In genomic region chr6:47830104-47831078, GRCm38 (mm10) we compare ENCODE assay signal across 8 mouse cellular contexts. TPM values are rescaled to one million over a fixed set of nuclear protein-coding genes. Genes with fewer than 3 reads are reported as not detected.
DNase-seq lines count a peak whose midpoint lies in the region; ATAC-seq and TF ChIP-seq lines count a peak whose summit lies in the region.

TSS of gene Zfp786 (minus strand) at chr6:47830867.

- peak within 1 kb of the TSS; percentile 81 for H3K9ac ChIP-seq in intestine, postnatal 0 days (ENCODE audit: low read depth, low read length)

- H3K36me3 ChIP-seq in intestine, postnatal 0 days (ENCODE audit: control insufficient read depth, insufficient read depth), result no peaks in the 10 kb centered on the region
- peaks cover 8% of the 10 kb centered on the region; the same call in 1 of the 2 replicates for H3K36me3 ChIP-seq in midbrain, embryonic 10.5 days

- intact Hi-C loops in left cerebral cortex, postnatal 36 days (cut with DNase I), result no loop called here

- no peaks in the 10 kb centered on the region for H3K4me1 ChIP-seq in intestine, postnatal 0 days (replicated peaks; ENCODE audit: control insufficient read depth, insufficient read depth, low read length)
- H3K4me1 ChIP-seq in midbrain, embryonic 10.5 days, result peaks cover 17% of the 10 kb centered on the region

- no peaks in the 10 kb centered on the region for H3K9me3 ChIP-seq in intestine, postnatal 0 days (ENCODE audit: control insufficient read depth)
- no peaks in the 10 kb centered on the region for H3K9me3 ChIP-seq in midbrain, embryonic 10.5 days (replicated peaks)

- ATAC-seq in intestine, postnatal 0 days, result peak; percentile 93

- no peaks in the 10 kb centered on the region for H3K27me3 ChIP-seq in intestine, postnatal 0 days (replicated peaks; ENCODE audit: control insufficient read depth, insufficient read depth, low read length)
- H3K27me3 ChIP-seq in midbrain, embryonic 10.5 days (ENCODE audit: low read depth, poor library complexity, severe bottlenecking), result no peaks in the 10 kb centered on the region

- H3K4me3 ChIP-seq in intestine, postnatal 0 days (ENCODE audit: low read depth, low read length), result peak within 1 kb of the TSS; percentile 90
- peak within 1 kb of the TSS; percentile 80 for H3K4me3 ChIP-seq in midbrain, embryonic 10.5 days

- peak; percentile 99 for TF ChIP-seq CTCF in intestine, postnatal 0 days (IDR thresholded peaks at IDR 0.05; ENCODE audit: low read depth)

- WGBS in intestine, postnatal 0 days, result 1% methylated on average over 60 of the region's 64 CpGs
- WGBS in midbrain, embryonic 10.5 days, result 2% methylated on average over 64 of the region's 64 CpGs

- H3K27ac ChIP-seq in intestine, postnatal 0 days (ENCODE audit: low read depth, low read length), result peak within 1 kb of the TSS; percentile 41
- peak within 1 kb of the TSS; percentile 95 for H3K27ac ChIP-seq in midbrain, embryonic 10.5 days (replicated peaks)

- H3K4me2 ChIP-seq in intestine, postnatal 0 days (replicated peaks; ENCODE audit: low read depth), result peak within 1 kb of the TSS; percentile 87

- DNase-seq in adrenal gland, adult 2 months, result peak; percentile 93
- DNase-seq in embryo, embryonic 11.5 days (ENCODE audit: low read depth, low spot score), result peak; percentile 84
- DNase-seq in gastrocnemius, postnatal 4 days (ENCODE audit: low spot score in 2 of 2), result peak; percentile 94 to 95
- DNase-seq in left cerebral cortex, postnatal 36 days (ENCODE audit: low spot score in 2 of 2), result peak; percentile 91 to 92
- DNase-seq in midbrain, embryonic 10.5 days (ENCODE audit: low spot score), result peak; percentile 92
- peak; percentile 85 to 87 for DNase-seq in right cerebral cortex, postnatal 36 days (ENCODE audit: low spot score in 2 of 2)
- peak; percentile 86 to 93 for DNase-seq in urinary bladder, postnatal 4 days (ENCODE audit: low spot score in 2 of 2)

RNA-seq across cellular contexts. Expression of gene Zfp786, which starts in this region (rescaled TPM):
- under 1 TPM; 0.78 to 0.93 TPM for total RNA-seq in adrenal gland, adult 2 months (2021)
- polyA plus RNA-seq in adrenal gland, adult 2 months (2012; rRNA removed), result 0.30 and 0.37 TPM in 2 replicates
- total RNA-seq in gastrocnemius, postnatal 4 days (2021), result 1 to 10 TPM; 1.0 to 1.3 TPM
- polyA plus RNA-seq in intestine, postnatal 0 days (2015; fragmentation: Nextera tagmentation; extraction: Ambion mirVana), result 0.61 and 0.69 TPM in 2 replicates
- total RNA-seq in left cerebral cortex, postnatal 36 days (2021), result 1 to 10 TPM; 5.5 TPM
- polyA plus RNA-seq in midbrain, embryonic 10.5 days (2016; fragmentation: Nextera tagmentation; extraction: Ambion mirVana), result 6.9 and 8.5 TPM in 2 replicates

Comparison
In these comparisons a context has a peak if more than half of its experiments do, and no peak if none do; other contexts are left out.
1. Peak in every context shown above with its lines: DNase-seq, ATAC-seq, H3K4me3 ChIP-seq and H3K27ac ChIP-seq.
2. Peak in DNase-seq in adrenal gland, adult 2 months; RNA of the gene not detected or under 1 TPM.
3. Peak in ATAC-seq, H3K4me3 ChIP-seq, H3K27ac ChIP-seq, H3K9ac ChIP-seq and H3K4me2 ChIP-seq in intestine, postnatal 0 days; RNA of the gene not detected or under 1 TPM.